11 mouse cellular contexts compared by ENCODE assay signal in the genomic region with DNA sequence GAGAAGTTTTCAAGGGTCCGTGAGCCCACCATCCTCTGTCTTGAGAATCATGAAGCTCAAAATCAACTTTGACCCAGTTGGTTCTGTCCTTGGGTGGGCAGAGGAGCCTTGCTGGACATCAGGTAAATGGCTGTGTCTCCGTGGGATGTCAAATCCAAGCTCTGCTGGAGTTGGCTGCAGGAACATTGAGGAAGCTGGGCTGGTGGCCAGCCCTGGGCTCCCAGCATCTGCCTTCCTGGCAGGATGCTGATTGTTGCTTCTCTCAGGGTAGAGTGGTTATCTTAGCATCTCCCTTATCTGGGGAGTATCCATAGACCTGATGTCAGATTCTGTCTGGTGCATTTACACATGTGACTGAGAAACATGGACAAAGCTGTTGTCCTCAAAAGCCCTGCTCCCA.
A peak's percentile ranks its signal among the peaks of the same experiment; 100 is the strongest.
DNase-seq lines count a peak whose midpoint lies in the region.
"Had no signal": no experiment of that assay in that cellular context is flagged by ENCODE, and none has a peak within 500 bp of the region (broad histone marks: within the 10 kb centered on the region; RNA-seq: fewer than 3 reads in every experiment).

No protein-coding gene starts in this region.

- DNase-seq in cerebellum, adult 11-12 months: peak; percentile 62
- DNase-seq in cerebellum, postnatal 25 days: peak; percentile 65 to 76
- DNase-seq in layer of hippocampus, postnatal 10 days (ENCODE audit: low spot score in 2 of 2): peak; percentile 29 to 49
- DNase-seq in right cerebral cortex, adult 2 months (ENCODE audit: low spot score in 2 of 2): peak; percentile 13 to 23
- DNase-seq in urinary bladder, postnatal 25 days (ENCODE audit: low spot score): no peak
- no peak for DNase-seq in kidney, postnatal 4 days
- DNase-seq in thymus, adult 18-20 months: no peak
- DNase-seq: adrenal gland, postnatal 14 days; gastrocnemius, postnatal 14 days; kidney, adult 11 months; lung, embryonic 14.5 days had no signal

Comparison
In these comparisons a context has a peak if more than half of its experiments do, and no peak if none do; other contexts are left out.
1. DNase-seq: peak in cerebellum, adult 11-12 months (single experiment), cerebellum, postnatal 25 days (2 of 2), layer of hippocampus, postnatal 10 days (2 of 2) and right cerebral cortex, adult 2 months (2 of 2); none in urinary bladder, postnatal 25 days (single experiment), kidney, postnatal 4 days (0 of 2) and thymus, adult 18-20 months (0 of 2).